In genomic region chr1:37332756-37333155, GRCm38 (mm10) we compare ENCODE assay signal across 27 mouse cellular contexts. TPM values are rescaled to one million over a fixed set of nuclear protein-coding genes. Genes with fewer than 3 reads are reported as not detected.
A peak's percentile ranks its signal among the peaks of the same experiment; 100 is the strongest.
DNase-seq lines count a peak whose midpoint lies in the region; ATAC-seq lines count a peak whose summit lies in the region.
"Had no signal": no experiment of that assay in that cellular context is flagged by ENCODE, and none has a peak within 500 bp of the region (broad histone marks: within the 10 kb centered on the region; RNA-seq: fewer than 3 reads in every experiment).

No protein-coding gene starts in this region.

- intact Hi-C loops in left cerebral cortex, postnatal 4 days (cut with DNase I) = no loop called here
- intact Hi-C loops in left cerebral cortex, postnatal 36 days (cut with DNase I) = no loop called here

- no peak overlapping the region for H3K9ac ChIP-seq in forebrain, embryonic 14.5 days (ENCODE audit: low read length)
- H3K9ac ChIP-seq: kidney, embryonic 15.5 days; limb, embryonic 13.5 days; lung, embryonic 15.5 days had no signal

- peaks cover 2% of the 10 kb centered on the region; the same call in 1 of the 2 replicates for H3K4me1 ChIP-seq in forebrain, embryonic 14.5 days (ENCODE audit: control insufficient read depth, insufficient read depth, low read length)
- peaks cover 29% of the 10 kb centered on the region for H3K4me1 ChIP-seq in forebrain, embryonic 10.5 days

- DNase-seq in forebrain, embryonic 14.5 days (ENCODE audit: low spot score) = peak; percentile 31
- DNase-seq in forebrain, embryonic 10.5 days (ENCODE audit: extremely low spot score, low spot score) = no peak
- peak; percentile 73 for DNase-seq in left cerebral cortex, postnatal 4 days
- DNase-seq in left cerebral cortex, postnatal 36 days (ENCODE audit: low spot score in 2 of 2) = no peak
- DNase-seq in Muller cell, postnatal 12 days (ENCODE audit: inconsistent ontology term) = peak; percentile 64
- peak; percentile 48 for DNase-seq in brain, adult 2 months (ENCODE audit: low read depth, low spot score)
- DNase-seq: adrenal gland, adult 2 months; adrenal gland, postnatal 36 days; B cell, adult 2 months; cerebellum, adult 11-12 months; cerebellum, postnatal 36 days; gastrocnemius, postnatal 14 days; heart, postnatal 14 days; kidney, adult 18-20 months; kidney, postnatal 25 days; lung, postnatal 36 days; right cerebral cortex, adult 18-20 months; spleen, adult 18-20 months; thymus, adult 2 months; thymus, postnatal 4 days had no signal

- H3K27me3 ChIP-seq in forebrain, embryonic 14.5 days (replicated peaks; ENCODE audit: control insufficient read depth, insufficient read depth, low read length) = no peaks in the 10 kb centered on the region
- H3K27me3 ChIP-seq in forebrain, embryonic 10.5 days (ENCODE audit: poor library complexity, severe bottlenecking) = no peaks in the 10 kb centered on the region
- H3K27me3 ChIP-seq: kidney, embryonic 15.5 days; limb, embryonic 13.5 days; lung, embryonic 15.5 days had no signal

- no peaks in the 10 kb centered on the region for H3K36me3 ChIP-seq in forebrain, embryonic 14.5 days (ENCODE audit: control insufficient read depth, insufficient read depth, low read length)
- H3K36me3 ChIP-seq in forebrain, embryonic 10.5 days (replicated peaks) = 0 out of 2 replicates have a peak, but pooled peaks cover 3% of the 10 kb centered on the region
- H3K36me3 ChIP-seq: hindbrain, embryonic 10.5 days; kidney, embryonic 15.5 days; lung, embryonic 15.5 days had no signal

- no peak overlapping the region for H3K27ac ChIP-seq in forebrain, embryonic 14.5 days (ENCODE audit: low read depth, low read length)
- no peak overlapping the region for H3K27ac ChIP-seq in forebrain, embryonic 10.5 days
- H3K27ac ChIP-seq: hindbrain, embryonic 10.5 days; kidney, embryonic 15.5 days; limb, embryonic 13.5 days; lung, embryonic 15.5 days had no signal

- no peak overlapping the region for H3K4me2 ChIP-seq in forebrain, embryonic 14.5 days (ENCODE audit: low read length)
- H3K4me2 ChIP-seq: kidney, embryonic 15.5 days; limb, embryonic 13.5 days; liver, embryonic 11.5 days; lung, embryonic 15.5 days; midbrain, embryonic 11.5 days had no signal

- 39% methylated on average over 3 of the region's 3 CpGs for WGBS in forebrain, embryonic 14.5 days
- WGBS in forebrain, embryonic 10.5 days = 87% methylated on average over 3 of the region's 3 CpGs

- no peaks in the 10 kb centered on the region for H3K9me3 ChIP-seq in forebrain, embryonic 14.5 days (replicated peaks; ENCODE audit: control insufficient read depth, low read length)
- H3K9me3 ChIP-seq in forebrain, embryonic 10.5 days = 0 out of 2 replicates have a peak, but pooled peaks cover 4% of the 10 kb centered on the region
- H3K9me3 ChIP-seq: kidney, embryonic 15.5 days; lung, embryonic 15.5 days had no signal

- H3K4me3 ChIP-seq in forebrain, embryonic 14.5 days (ENCODE audit: low read depth, low read length) = no peak overlapping the region
- H3K4me3 ChIP-seq in forebrain, embryonic 10.5 days = no peak overlapping the region
- H3K4me3 ChIP-seq: hindbrain, embryonic 10.5 days; kidney, embryonic 15.5 days; limb, embryonic 13.5 days; lung, embryonic 15.5 days had no signal

- ATAC-seq in forebrain, embryonic 14.5 days = no peak
- ATAC-seq: activated CD4-positive, CD25-positive, alpha-beta regulatory T cell, adult 4 months had no signal

RNA-seq across cellular contexts. Expression of gene Inpp4a, which starts 33.1 kb away (rescaled TPM):
- polyA plus RNA-seq in forebrain, embryonic 14.5 days (2014; fragmentation: Nextera tagmentation; extraction: Ambion mirVana) = 39.6 and 48.2 TPM in 2 replicates
- 9.7 and 10.1 TPM in 2 replicates for polyA plus RNA-seq in forebrain, embryonic 10.5 days (2016; fragmentation: Nextera tagmentation; extraction: Ambion mirVana)
- total RNA-seq in left cerebral cortex, postnatal 4 days (2021) = 100 to 1,000 TPM; 125 to 127 TPM
- total RNA-seq in left cerebral cortex, postnatal 36 days (2021) = 100 to 1,000 TPM; 207 to 211 TPM

Comparison
In these comparisons a context has a peak if more than half of its experiments do, and no peak if none do; other contexts are left out.
1. DNase-seq: peak in forebrain, embryonic 14.5 days (single experiment), left cerebral cortex, postnatal 4 days (single experiment), Muller cell, postnatal 12 days (single experiment) and brain, adult 2 months (single experiment); none in forebrain, embryonic 10.5 days (single experiment) and left cerebral cortex, postnatal 36 days (0 of 2).